ENCODE assay signal across 17 mouse cellular contexts in the genomic region with DNA sequence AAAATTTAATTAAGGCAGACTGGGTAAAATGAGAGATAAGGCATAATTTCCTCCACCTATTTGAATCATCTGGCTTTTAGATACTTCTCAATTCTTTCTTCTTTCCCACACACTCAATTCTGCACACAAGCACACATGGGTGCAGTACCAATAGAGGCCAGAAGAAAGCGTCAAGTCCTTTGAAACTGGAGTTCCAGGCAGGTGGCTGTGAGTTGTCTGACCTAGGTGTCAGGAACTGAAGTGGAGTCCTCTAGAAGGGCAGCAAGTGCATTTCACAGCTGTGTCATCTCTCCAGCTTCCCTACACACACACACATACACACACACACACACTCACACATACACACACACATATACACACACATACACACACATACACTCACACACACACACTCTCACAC. TPM values are rescaled to one million over a fixed set of nuclear protein-coding genes. Genes with fewer than 3 reads are reported as not detected.
"Had no signal": no experiment of that assay in that cellular context is flagged by ENCODE, and none has a peak within 500 bp of the region (broad histone marks: within the 10 kb centered on the region; RNA-seq: fewer than 3 reads in every experiment).

No protein-coding gene starts in this region.

- H3K27ac ChIP-seq: limb, embryonic 12.5 days; liver, embryonic 13.5 days; lung, embryonic 15.5 days; macrophage; midbrain, embryonic 12.5 days; neural tube, embryonic 12.5 days had no signal

- DNase-seq: kidney, adult 18-20 months; kidney, postnatal 10 days; kidney, postnatal 4 days; liver; liver, embryonic 13.5 days; liver, postnatal 0 days; lung, postnatal 14 days; thymus, adult 18-20 months; thymus, postnatal 14 days had no signal

- H3K9ac ChIP-seq: limb, embryonic 12.5 days; liver, embryonic 13.5 days; liver, postnatal 0 days; lung, embryonic 15.5 days; midbrain, embryonic 12.5 days; neural tube, embryonic 12.5 days had no signal

- H3K36me3 ChIP-seq: liver, embryonic 13.5 days; lung, embryonic 15.5 days had no signal

- H3K4me1 ChIP-seq: limb, embryonic 12.5 days; liver, embryonic 13.5 days; lung, embryonic 15.5 days; megakaryocyte, embryonic 14.5 days; neural tube, embryonic 12.5 days had no signal

- H3K4me2 ChIP-seq: limb, embryonic 12.5 days; liver, embryonic 13.5 days; lung, embryonic 15.5 days; midbrain, embryonic 12.5 days; neural tube, embryonic 12.5 days had no signal

- ATAC-seq: liver, postnatal 0 days had no signal

- H3K27me3 ChIP-seq: limb, embryonic 12.5 days; liver, embryonic 13.5 days; lung, embryonic 15.5 days; neural tube, embryonic 12.5 days had no signal

- H3K4me3 ChIP-seq: limb, embryonic 12.5 days; liver, embryonic 13.5 days; lung, embryonic 15.5 days; megakaryocyte, embryonic 14.5 days; midbrain, embryonic 12.5 days; neural tube, embryonic 12.5 days had no signal

- H3K9me3 ChIP-seq: limb, embryonic 12.5 days; liver, embryonic 13.5 days; lung, embryonic 15.5 days; megakaryocyte, embryonic 14.5 days; midbrain, embryonic 12.5 days; neural tube, embryonic 12.5 days had no signal

RNA-seq across cellular contexts. Expression of a gene that starts 18.8 kb away (rescaled TPM):
- total RNA-seq: monocyte, adult 5-6 weeks; neutrophil, adult 5-6 weeks had no signal
- polyA plus RNA-seq: liver, embryonic 13.5 days; macrophage had no signal

RNA-seq across cellular contexts. Expression of a gene that starts 38.9 kb away (rescaled TPM):
- total RNA-seq: monocyte, adult 5-6 weeks; neutrophil, adult 5-6 weeks had no signal
- polyA plus RNA-seq: liver, postnatal 0 days; macrophage had no signal
